Mouse (Mus musculus) brain, embryonic 14.5 days (tissue): ENCODE results near the gene Islr2.

Experiments used
- CTCF ChIP-seq: fragments of 200-500 bp; IDR thresholded peaks from 2 replicates; pipeline ENCODE4 v1.5.1; 2012; ENCODE audit warnings: inconsistent platforms, mild to moderate bottlenecking, moderate library complexity, borderline replicate concordance; ENCODE audit not compliant: insufficient read depth, insufficient read length; ENCODE audit errors: extremely low read depth
- POLR2A ChIP-seq: fragments of 200-500 bp; IDR thresholded peaks from 2 replicates; pipeline ENCODE4 v1.6.1; 2012; ENCODE audit warnings: mild to moderate bottlenecking, inconsistent platforms, borderline replicate concordance; ENCODE audit not compliant: poor library complexity, insufficient read depth, insufficient read length, severe bottlenecking; ENCODE audit errors: extremely low read depth

DNA sequence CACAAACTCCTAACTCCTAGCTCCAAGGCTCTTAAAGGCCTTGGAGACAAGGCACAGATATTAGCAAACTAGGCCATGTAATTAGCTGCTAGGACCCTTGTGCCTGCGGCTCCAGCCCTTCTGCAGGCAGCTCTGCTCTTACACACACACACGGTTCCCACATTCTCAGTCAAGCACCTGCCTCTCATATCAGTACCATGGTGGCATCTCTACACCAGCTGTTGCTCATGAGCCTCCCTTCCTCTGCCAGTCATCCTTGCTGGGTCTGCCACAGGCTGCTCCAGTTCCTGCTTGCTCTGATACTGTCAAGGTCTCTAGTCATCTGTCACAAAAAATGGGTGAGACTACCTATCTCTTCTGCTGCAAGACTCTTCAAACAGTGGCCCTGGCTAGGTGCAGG lies 20.2 kb upstream of the Islr2 start:
- TF ChIP-seq CTCF (no peak), POLR2A (no peak)
